8 mouse cellular contexts compared by ENCODE assay signal in the genomic region with DNA sequence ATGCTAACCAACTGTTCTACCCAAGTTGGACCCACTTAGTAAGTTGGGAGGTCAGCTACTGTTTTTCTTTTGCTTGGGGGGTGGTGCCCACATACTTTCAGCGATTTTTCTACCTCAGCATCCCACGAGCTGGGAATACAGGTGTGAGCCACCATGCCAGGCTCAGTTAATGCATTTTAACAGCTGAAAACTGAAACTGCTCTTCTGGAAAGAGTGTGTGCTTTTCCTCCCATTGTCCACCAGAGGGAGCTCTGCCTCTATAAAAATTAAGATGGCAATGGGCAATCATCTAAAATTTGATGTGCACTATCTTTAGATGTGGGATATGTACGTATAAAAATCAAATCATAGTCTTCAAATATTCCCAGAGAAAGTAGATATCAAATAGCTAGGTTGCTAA. TPM values are rescaled to one million over a fixed set of nuclear protein-coding genes. Genes with fewer than 3 reads are reported as not detected.
DNase-seq lines count a peak whose midpoint lies in the region; ATAC-seq and TF ChIP-seq lines count a peak whose summit lies in the region.

No protein-coding gene starts in this region.

- no peaks in the 10 kb centered on the region for H3K79me2 ChIP-seq in CH12.LX (replicated peaks; ENCODE audit: control insufficient read depth, extremely low read depth, insufficient read depth, poor library complexity, severe bottlenecking)

- in situ Hi-C loops in CH12.LX (cut with MboI; ENCODE audit: low pct_ligation_motif_present, low pct_unique_long_range_greater_than_20kb, low sequenced_read_pairs) = loop anchor here (10.0 kb wide), 1 partner anchor 122 kb away; no protein-coding TSS in a partner anchor

- peak; percentile 58 for TF ChIP-seq RAD21 in CH12.LX (IDR thresholded peaks at IDR 0.05; ENCODE audit: low read depth, low read length)

- no peak for ATAC-seq in intestine, postnatal 0 days
- no peak for ATAC-seq in intestine, embryonic 15.5 days
- ATAC-seq in embryonic facial prominence, embryonic 14.5 days (ENCODE audit: low read depth) = no peak

- TF ChIP-seq POLR2A in CH12.LX (IDR thresholded peaks at IDR 0.05; ENCODE audit: low read depth, low read length) = no peak

- no peaks in the 10 kb centered on the region for H3K36me3 ChIP-seq in intestine, postnatal 0 days (ENCODE audit: control insufficient read depth, insufficient read depth)
- H3K36me3 ChIP-seq in intestine, embryonic 15.5 days = no peaks in the 10 kb centered on the region
- H3K36me3 ChIP-seq in CH12.LX (replicated peaks in 1 of 2; ENCODE audit: control insufficient read depth in 1 of 2, insufficient read depth in 1 of 2, low read length in 1 of 2) = peaks cover 0 to 39% of the 10 kb centered on the region in 2 experiments
- H3K36me3 ChIP-seq in embryonic facial prominence, embryonic 14.5 days (ENCODE audit: control insufficient read depth, insufficient read depth, low read length) = no peaks in the 10 kb centered on the region

- dilution Hi-C loops in CH12.LX (cut with MboI; ENCODE audit: extremely low pct_ligation_motif_present, extremely low pct_unique_long_range_greater_than_20kb, low sequenced_read_pairs) = no loop called here

- no peak overlapping the region for H3K4me3 ChIP-seq in intestine, postnatal 0 days (ENCODE audit: low read depth, low read length)
- no peak overlapping the region for H3K4me3 ChIP-seq in intestine, embryonic 15.5 days (replicated peaks)
- no peak overlapping the region for H3K4me3 ChIP-seq in CH12.LX (replicated peaks in 1 of 3; ENCODE audit: low read depth in 2 of 3, low read length in 2 of 3, poor library complexity in 1 of 3)
- H3K4me3 ChIP-seq in embryonic facial prominence, embryonic 14.5 days (ENCODE audit: low read depth, low read length) = no peak overlapping the region

- no peaks in the 10 kb centered on the region for H3K4me1 ChIP-seq in intestine, postnatal 0 days (replicated peaks; ENCODE audit: control insufficient read depth, insufficient read depth, low read length)
- no peaks in the 10 kb centered on the region for H3K4me1 ChIP-seq in intestine, embryonic 15.5 days (replicated peaks)
- H3K4me1 ChIP-seq in CH12.LX (ENCODE audit: control insufficient read depth in 1 of 2, insufficient read depth in 2 of 2) = no peaks in the 10 kb centered on the region
- H3K4me1 ChIP-seq in embryonic facial prominence, embryonic 14.5 days (ENCODE audit: control insufficient read depth, insufficient read depth, low read length) = no peaks in the 10 kb centered on the region

- 0 out of 2 replicates have a peak overlapping the region, but pooled peaks have one; percentile 9 for H3K4me2 ChIP-seq in intestine, postnatal 0 days (replicated peaks; ENCODE audit: low read depth)
- H3K4me2 ChIP-seq in intestine, embryonic 15.5 days (replicated peaks) = no peak overlapping the region
- H3K4me2 ChIP-seq in CH12.LX (ENCODE audit: insufficient read depth, low read depth, poor library complexity, severe bottlenecking) = no peak overlapping the region
- no peak overlapping the region for H3K4me2 ChIP-seq in embryonic facial prominence, embryonic 14.5 days (ENCODE audit: low read depth, low read length)

- H3K9ac ChIP-seq in intestine, postnatal 0 days (ENCODE audit: low read depth, low read length) = no peak overlapping the region
- no peak overlapping the region for H3K9ac ChIP-seq in intestine, embryonic 15.5 days
- H3K9ac ChIP-seq in CH12.LX (ENCODE audit: insufficient read depth, low read depth) = no peak overlapping the region
- no peak overlapping the region for H3K9ac ChIP-seq in embryonic facial prominence, embryonic 14.5 days (ENCODE audit: low read depth, low read length)

- no peaks in the 10 kb centered on the region for H3K27me3 ChIP-seq in intestine, postnatal 0 days (replicated peaks; ENCODE audit: control insufficient read depth, insufficient read depth, low read length)
- no peaks in the 10 kb centered on the region for H3K27me3 ChIP-seq in intestine, embryonic 15.5 days (replicated peaks)
- H3K27me3 ChIP-seq in CH12.LX (replicated peaks) = no peaks in the 10 kb centered on the region
- H3K27me3 ChIP-seq in embryonic facial prominence, embryonic 14.5 days (replicated peaks; ENCODE audit: control insufficient read depth, insufficient read depth, low read length) = no peaks in the 10 kb centered on the region

- DNase-seq in A20 (ENCODE audit: low read depth, low spot score) (peak; percentile 56), CH12.LX (ENCODE audit: extremely low read depth) (peak; percentile 47)
- DNase-seq in embryonic facial prominence, embryonic 14.5 days (ENCODE audit: low spot score) = peak; percentile 28
- DNase-seq in urinary bladder, postnatal 36 days (ENCODE audit: low spot score in 2 of 2) = no peak
- no peak for DNase-seq in spleen, adult 12 weeks (ENCODE audit: low spot score)
- DNase-seq in neural tube, embryonic 10.5 days (ENCODE audit: extremely low spot score, low spot score) = no peak

- 14% methylated on average over 3 of the region's 3 CpGs for WGBS in intestine, postnatal 0 days
- 23% methylated on average over 3 of the region's 3 CpGs for WGBS in intestine, embryonic 15.5 days
- 10% methylated on average over 3 of the region's 3 CpGs for WGBS in embryonic facial prominence, embryonic 14.5 days

- no peak for TF ChIP-seq EP300 in CH12.LX (IDR thresholded peaks at IDR 0.05; ENCODE audit: low read length)

- H3K27ac ChIP-seq in intestine, postnatal 0 days (ENCODE audit: low read depth, low read length) = no peak overlapping the region
- no peak overlapping the region for H3K27ac ChIP-seq in intestine, embryonic 15.5 days
- no peak overlapping the region for H3K27ac ChIP-seq in CH12.LX (ENCODE audit: insufficient read depth, low read depth)
- H3K27ac ChIP-seq in embryonic facial prominence, embryonic 14.5 days (replicated peaks; ENCODE audit: low read depth, low read length) = no peak overlapping the region

- no peaks in the 10 kb centered on the region for H3K9me3 ChIP-seq in intestine, postnatal 0 days (ENCODE audit: control insufficient read depth)
- no peaks in the 10 kb centered on the region for H3K9me3 ChIP-seq in intestine, embryonic 15.5 days
- H3K9me3 ChIP-seq in CH12.LX (replicated peaks; ENCODE audit: low read length) = no peaks in the 10 kb centered on the region
- H3K9me3 ChIP-seq in embryonic facial prominence, embryonic 14.5 days (ENCODE audit: control insufficient read depth, low read length) = no peaks in the 10 kb centered on the region

- TF ChIP-seq CTCF in intestine, postnatal 0 days (IDR thresholded peaks at IDR 0.05; ENCODE audit: low read depth) = peak; percentile 81
- peak; percentile 70 to 75 for TF ChIP-seq CTCF in CH12.LX (conservative IDR thresholded peaks at IDR 0.05 in 1 of 2, IDR thresholded peaks at IDR 0.05 in 1 of 2; ENCODE audit: low read depth in 2 of 2, low read length in 2 of 2)

TF ChIP-seq in CH12.LX, 34 proteins besides CTCF, POLR2A, EP300 and RAD21:
- TF ChIP-seq E2F4 (IDR thresholded peaks at IDR 0.05; ENCODE audit: insufficient replicate concordance, low read depth, low read length) (no peak), SMC3 (IDR thresholded peaks at IDR 0.05; ENCODE audit: low read depth, low read length) (peak; percentile 31)

RNA-seq across cellular contexts. Expression of gene Smyd3, which starts 15.3 kb away (rescaled TPM):
- polyA plus RNA-seq in intestine, postnatal 0 days (2015; fragmentation: Nextera tagmentation; extraction: Ambion mirVana) = 11.3 and 12.2 TPM in 2 replicates
- polyA plus RNA-seq in intestine, embryonic 15.5 days (2015; fragmentation: Nextera tagmentation; extraction: Ambion mirVana) = 15.3 and 18.1 TPM in 2 replicates
- total RNA-seq in CH12.LX (2012; rRNA removed) = 10.5 and 11.4 TPM in 2 replicates
- 12.5 and 14.5 TPM in 2 replicates for total RNA-seq in CH12.LX (2014; rRNA removed)
- 11.6 and 11.8 TPM in 2 replicates for polyA plus RNA-seq in CH12.LX (2012; ENCODE audit: insufficient read length, low read depth)
- polyA plus RNA-seq in embryonic facial prominence, embryonic 14.5 days (2014; fragmentation: Nextera tagmentation; extraction: Ambion mirVana) = 16.7 and 18.7 TPM in 2 replicates

RNA-seq across cellular contexts. Expression of gene Tfb2m, which starts 43.5 kb away (rescaled TPM):
- polyA plus RNA-seq in intestine, postnatal 0 days (2015; fragmentation: Nextera tagmentation; extraction: Ambion mirVana) = 19.1 and 21.8 TPM in 2 replicates
- polyA plus RNA-seq in intestine, embryonic 15.5 days (2015; fragmentation: Nextera tagmentation; extraction: Ambion mirVana) = 28.8 and 36.1 TPM in 2 replicates
- total RNA-seq in CH12.LX (2012; rRNA removed) = 13.1 and 16.2 TPM in 2 replicates
- total RNA-seq in CH12.LX (2014; rRNA removed) = 47.7 and 53.1 TPM in 2 replicates
- 38.5 and 48.3 TPM in 2 replicates for polyA plus RNA-seq in CH12.LX (2012; ENCODE audit: insufficient read length, low read depth)
- polyA plus RNA-seq in embryonic facial prominence, embryonic 14.5 days (2014; fragmentation: Nextera tagmentation; extraction: Ambion mirVana) = 26.7 and 29.6 TPM in 2 replicates

RNA-seq across cellular contexts. Expression of gene Cnst, which starts 43.6 kb away (rescaled TPM):
- polyA plus RNA-seq in intestine, postnatal 0 days (2015; fragmentation: Nextera tagmentation; extraction: Ambion mirVana) = 8.4 and 9.4 TPM in 2 replicates
- 11.0 and 11.8 TPM in 2 replicates for polyA plus RNA-seq in intestine, embryonic 15.5 days (2015; fragmentation: Nextera tagmentation; extraction: Ambion mirVana)
- total RNA-seq in CH12.LX (2012; rRNA removed) (9.2 and 10.2 TPM in 2 replicates), CH12.LX (2014; rRNA removed) (8.5 and 9.3 TPM in 2 replicates)
- 7.8 and 7.9 TPM in 2 replicates for polyA plus RNA-seq in CH12.LX (2012; ENCODE audit: insufficient read length, low read depth)
- 15.8 and 18.7 TPM in 2 replicates for polyA plus RNA-seq in embryonic facial prominence, embryonic 14.5 days (2014; fragmentation: Nextera tagmentation; extraction: Ambion mirVana)

Comparison
In these comparisons a context has a peak if more than half of its experiments do, and no peak if none do; other contexts are left out.
1. DNase-seq: peak in A20 (single experiment), CH12.LX (single experiment) and embryonic facial prominence, embryonic 14.5 days (single experiment); none in urinary bladder, postnatal 36 days (0 of 2), spleen, adult 12 weeks (single experiment) and neural tube, embryonic 10.5 days (single experiment).